Mouse (Mus musculus): ENCODE data around the gene Dazap1. TPM values are rescaled to one million over a fixed set of nuclear protein-coding genes. Genes with fewer than 3 reads are reported as not detected.
A peak's percentile ranks its signal among the peaks of the same experiment; 100 is the strongest.
"Not testable (repeated sequence)": the region's sequence is repeated elsewhere in the genome, so short reads cannot be mapped to it uniquely, and the experiment has no call there.

Dazap1 gene
- total and polyA plus RNA-seq, 2 experiments = 38.0 to 43.5 TPM

DNA sequence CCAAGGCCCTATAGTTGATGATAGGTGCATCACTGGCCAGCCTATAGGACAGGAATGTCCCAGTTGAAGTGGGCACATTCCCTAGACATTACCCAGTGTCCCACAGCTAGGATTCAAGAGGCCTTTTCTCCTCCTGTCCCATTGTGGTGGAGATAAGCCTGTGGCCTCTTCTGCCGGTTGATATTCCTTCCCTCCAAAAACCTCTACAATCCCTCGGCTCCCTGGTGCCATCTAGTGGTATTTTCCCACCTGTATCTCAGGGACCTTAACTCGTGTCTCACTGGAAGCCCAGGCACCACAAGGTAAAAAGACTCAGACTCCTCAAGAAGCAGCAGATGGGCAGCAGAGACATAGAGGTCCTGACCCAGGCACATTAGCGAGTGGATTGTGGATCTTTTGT is 15.7 kb upstream of the Dazap1 start:
- Histone ChIP-seq H3K79me2 (ENCODE audit: control insufficient read depth, insufficient read depth, low read length) (peaks cover 7% of the 10 kb centered on the region; the same call in 1 of the 2 replicates), H3K9ac (ENCODE audit: low read depth, low read length) (no peak overlapping the region), H3K4me3 (ENCODE audit: insufficient read depth, low read depth, low read length) (no peak overlapping the region), H3K27ac (replicated peaks; ENCODE audit: insufficient read depth, low read depth, low read length) (no peak overlapping the region), H3K27me3 (ENCODE audit: control insufficient read depth, insufficient read depth, low read length) (no peaks in the 10 kb centered on the region), H3K36me3 (ENCODE audit: control insufficient read depth, insufficient read depth, low read length) (no peaks in the 10 kb centered on the region), H3K4me1 (ENCODE audit: control insufficient read depth, insufficient read depth, low read length) (peaks cover 3% of the 10 kb centered on the region)
- TF ChIP-seq CTCF (IDR thresholded peaks at IDR 0.05; ENCODE audit: low read depth, low read length) = peak; percentile 46
- TF ChIP-seq POLR2A (IDR thresholded peaks at IDR 0.05; ENCODE audit: extremely low read depth, insufficient read depth, low read length) = no peak
- WGBS = 6% methylated on average over 4 of the region's 4 CpGs
- peak; percentile 61 for DNase-seq (ENCODE audit: extremely low read depth, low read depth, low spot score)

DNA sequence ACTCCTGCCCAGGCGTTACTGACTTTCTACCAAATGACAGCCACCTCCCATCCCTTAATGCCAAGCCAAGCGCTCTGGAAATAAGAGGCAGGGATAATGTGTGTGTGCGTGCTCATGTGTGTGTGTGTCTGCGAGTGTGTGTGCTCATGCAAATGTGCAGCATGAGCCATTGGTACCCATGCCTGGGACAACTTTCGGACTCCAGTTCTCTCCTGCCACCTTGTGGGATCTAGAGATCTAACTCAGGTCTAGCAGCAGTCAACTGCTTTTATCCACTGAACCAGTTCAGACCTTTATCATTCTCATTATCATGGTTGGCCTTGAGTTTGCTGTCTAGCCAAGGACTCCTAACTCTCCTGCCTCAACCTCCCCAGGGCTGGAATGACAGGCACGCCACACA is 13.4 kb upstream of the Dazap1 start:
- Histone ChIP-seq H3K79me2 (ENCODE audit: control insufficient read depth, insufficient read depth, low read length) (peaks cover 13% of the 10 kb centered on the region; the same call in 1 of the 2 replicates), H3K36me3 (ENCODE audit: control insufficient read depth, insufficient read depth, low read length) (no peaks in the 10 kb centered on the region), H3K4me1 (ENCODE audit: control insufficient read depth, insufficient read depth, low read length) (peaks cover 17% of the 10 kb centered on the region), H3K27me3 (ENCODE audit: control insufficient read depth, insufficient read depth, low read length) (no peaks in the 10 kb centered on the region), H3K9ac (ENCODE audit: low read depth, low read length) (no peak overlapping the region), H3K27ac (replicated peaks; ENCODE audit: insufficient read depth, low read depth, low read length) (no peak overlapping the region), H3K4me3 (ENCODE audit: insufficient read depth, low read depth, low read length) (no peak overlapping the region)
- 68% methylated on average over 6 of the region's 6 CpGs for WGBS
- 0 out of 2 replicates have a peak, but pooled peaks have one; percentile 11 for TF ChIP-seq CTCF (IDR thresholded peaks at IDR 0.05; ENCODE audit: low read depth, low read length)
- no peak for TF ChIP-seq POLR2A (IDR thresholded peaks at IDR 0.05; ENCODE audit: extremely low read depth, insufficient read depth, low read length)
- DNase-seq (ENCODE audit: extremely low read depth, low read depth, low spot score) = no peak

- Histone ChIP-seq H3K79me2 (ENCODE audit: control insufficient read depth, insufficient read depth, low read length) (peaks cover 13% of the 10 kb centered on the region; the same call in 1 of the 2 replicates), H3K4me3 (ENCODE audit: insufficient read depth, low read depth, low read length) (peak overlapping the region; percentile 23; the same call in 1 of the 2 replicates), H3K4me1 (ENCODE audit: control insufficient read depth, insufficient read depth, low read length) (peaks cover 21% of the 10 kb centered on the region)
- not testable (repeated sequence) for H3K36me3 ChIP-seq (ENCODE audit: control insufficient read depth, insufficient read depth, low read length); DNase-seq (ENCODE audit: extremely low read depth, low read depth, low spot score); H3K27ac ChIP-seq (replicated peaks; ENCODE audit: insufficient read depth, low read depth, low read length); H3K9ac ChIP-seq (ENCODE audit: low read depth, low read length); H3K27me3 ChIP-seq (ENCODE audit: control insufficient read depth, insufficient read depth, low read length)
- 19% methylated on average over 3 of the region's 3 CpGs for WGBS
These were observed 12.8 kb upstream of the Dazap1 start for GRCm38 (mm10) chr10:80248437-80248836.

- Histone ChIP-seq H3K4me1 (ENCODE audit: control insufficient read depth, insufficient read depth, low read length) (peaks cover 24% of the 10 kb centered on the region), H3K4me3 (ENCODE audit: insufficient read depth, low read depth, low read length) (peak within 1 kb of the TSS; percentile 89), H3K79me2 (ENCODE audit: control insufficient read depth, insufficient read depth, low read length) (peaks cover 16% of the 10 kb centered on the region; the same call in 1 of the 2 replicates), H3K9ac (ENCODE audit: low read depth, low read length) (peak within 1 kb of the TSS; percentile 94), H3K27me3 (ENCODE audit: control insufficient read depth, insufficient read depth, low read length) (no peaks in the 10 kb centered on the region), H3K27ac (replicated peaks; ENCODE audit: insufficient read depth, low read depth, low read length) (peak within 1 kb of the TSS; percentile 95), H3K36me3 (ENCODE audit: control insufficient read depth, insufficient read depth, low read length) (no peaks in the 10 kb centered on the region; the same call in 1 of the 2 replicates)
- WGBS = under 1% methylated on average over 53 of the region's 53 CpGs
- TF ChIP-seq POLR2A (IDR thresholded peaks at IDR 0.05; ENCODE audit: extremely low read depth, insufficient read depth, low read length) (peak; percentile 93), CTCF (IDR thresholded peaks at IDR 0.05; ENCODE audit: low read depth, low read length) (no peak)
- peak; percentile 89 for DNase-seq (ENCODE audit: extremely low read depth, low read depth, low spot score)
These were observed 12.2 kb upstream of the Dazap1 start, which contains the start of gene Ndufs7 for GRCm38 (mm10) chr10:80248971-80249640. Gene Ndufs7 (plus strand): TSS chr10:80249121.

DNA sequence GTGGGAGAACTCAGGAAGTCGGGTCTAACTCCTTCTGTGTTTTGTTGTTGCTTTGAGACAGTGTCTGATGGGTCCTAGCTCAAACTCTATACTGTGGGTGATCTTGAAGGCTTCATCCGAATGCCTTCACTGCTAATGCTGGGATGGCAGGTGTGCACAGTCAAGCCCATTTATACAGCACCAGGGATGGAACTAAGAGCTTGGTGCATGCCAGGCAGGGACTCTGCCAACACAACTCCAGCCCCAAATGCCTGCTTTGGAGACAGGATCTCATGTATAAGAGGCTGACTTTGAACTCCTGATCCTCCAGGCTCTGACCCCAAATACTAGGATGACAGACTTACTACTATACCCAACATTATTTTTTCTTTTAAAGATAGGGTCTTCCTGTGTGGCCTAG is 11.2 kb upstream of the Dazap1 start:
- Histone ChIP-seq H3K27ac (replicated peaks; ENCODE audit: insufficient read depth, low read depth, low read length) (peak overlapping the region; percentile 95), H3K4me3 (ENCODE audit: insufficient read depth, low read depth, low read length) (peak overlapping the region; percentile 89), H3K4me1 (ENCODE audit: control insufficient read depth, insufficient read depth, low read length) (peaks cover 33% of the 10 kb centered on the region), H3K27me3 (ENCODE audit: control insufficient read depth, insufficient read depth, low read length) (no peaks in the 10 kb centered on the region), H3K9ac (ENCODE audit: low read depth, low read length) (peak overlapping the region; percentile 94), H3K36me3 (ENCODE audit: control insufficient read depth, insufficient read depth, low read length) (no peaks in the 10 kb centered on the region; the same call in 1 of the 2 replicates), H3K79me2 (ENCODE audit: control insufficient read depth, insufficient read depth, low read length) (peaks cover 16% of the 10 kb centered on the region; the same call in 1 of the 2 replicates)
- TF ChIP-seq POLR2A (IDR thresholded peaks at IDR 0.05; ENCODE audit: extremely low read depth, insufficient read depth, low read length) (no peak), CTCF (IDR thresholded peaks at IDR 0.05; ENCODE audit: low read depth, low read length) (no peak)
- 24% methylated on average over 2 of the region's 2 CpGs for WGBS
- no peak for DNase-seq (ENCODE audit: extremely low read depth, low read depth, low spot score)

- Histone ChIP-seq H3K4me3 (ENCODE audit: insufficient read depth, low read depth, low read length) (no peak overlapping the region), H3K79me2 (ENCODE audit: control insufficient read depth, insufficient read depth, low read length) (peaks cover 16% of the 10 kb centered on the region; the same call in 1 of the 2 replicates), H3K9ac (ENCODE audit: low read depth, low read length) (peak overlapping the region; percentile 43), H3K27ac (replicated peaks; ENCODE audit: insufficient read depth, low read depth, low read length) (peak overlapping the region; percentile 52), H3K27me3 (ENCODE audit: control insufficient read depth, insufficient read depth, low read length) (no peaks in the 10 kb centered on the region), H3K4me1 (ENCODE audit: control insufficient read depth, insufficient read depth, low read length) (peaks cover 35% of the 10 kb centered on the region), H3K36me3 (ENCODE audit: control insufficient read depth, insufficient read depth, low read length) (no peaks in the 10 kb centered on the region; the same call in 1 of the 2 replicates)
- TF ChIP-seq POLR2A (IDR thresholded peaks at IDR 0.05; ENCODE audit: extremely low read depth, insufficient read depth, low read length) (no peak), CTCF (IDR thresholded peaks at IDR 0.05; ENCODE audit: low read depth, low read length) (no peak)
- no peak for DNase-seq (ENCODE audit: extremely low read depth, low read depth, low spot score)
- 75% methylated on average over 4 of the region's 4 CpGs for WGBS
These were observed 10.7 kb upstream of the Dazap1 start for GRCm38 (mm10) chr10:80250573-80250972.

Measured in liver, adult 2 months (tissue).